Mouse (Mus musculus) megakaryocyte, embryonic 14.5 days (primary cell): Measurements from ENCODE around the gene Adprm.

Source experiments
- FLI1 ChIP-seq: IDR thresholded peaks from 2 replicates; pipeline ENCODE4 v1.6.1; 2012; ENCODE audit warnings: low read length, inconsistent platforms, mixed read lengths
- GATA1 ChIP-seq: IDR thresholded peaks from 3 replicates; pipeline ENCODE4 v1.6.1; 2012; ENCODE audit warnings: mixed read lengths, low read length, inconsistent platforms, borderline replicate concordance

DNA sequence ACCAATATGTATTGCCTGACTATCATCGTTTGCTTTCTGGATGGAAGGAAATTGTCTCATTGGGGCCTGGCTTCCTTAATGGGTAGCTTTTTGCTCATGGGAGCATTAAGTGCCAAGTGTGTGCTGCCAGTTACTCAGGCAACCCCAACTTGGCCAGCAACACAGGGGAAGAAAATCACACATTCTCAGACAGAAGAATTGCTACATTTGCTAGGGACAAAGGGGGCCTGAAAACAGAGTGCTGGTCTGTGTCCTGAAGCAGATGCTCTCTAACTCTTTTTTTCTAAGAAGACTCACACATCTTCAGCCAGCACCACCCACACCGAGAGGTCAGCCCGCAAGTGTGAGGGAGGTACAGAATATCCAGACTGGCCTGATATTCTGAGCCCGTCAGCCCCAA, 51.7 kb downstream of the Adprm start:
- TF ChIP-seq FLI1 (no peak), GATA1 (no peak)
